Mouse (Mus musculus) cerebellum, adult 9-11 months (tissue): Measurements from ENCODE around the gene Tm9sf1.

Source experiments
- DNase-seq: peaks from one replicate; pipeline ENCODE4 v3.0.0; 2022

Gene Tm9sf1

GRCm38 (mm10) chr14:55643060-55643907 is at the start of gene Tm9sf1:
Gene Tm9sf1 (minus strand): TSS chr14:55643806.
- peak; percentile 89 for DNase-seq

- no peak for DNase-seq
These were observed 45.8 kb upstream of the Tm9sf1 start for GRCm38 (mm10) chr14:55689433-55689832.

- DNase-seq: no peak
These were observed 38.5 kb upstream of the Tm9sf1 start for GRCm38 (mm10) chr14:55682118-55682493.

GRCm38 (mm10) chr14:55681160-55682117 is 37.8 kb upstream of the Tm9sf1 start, which contains the start of gene Tinf2:
Gene Tinf2 (minus strand): TSS chr14:55681820.
- peak; percentile 98 for DNase-seq

GRCm38 (mm10) chr14:55677615-55678014 is 34.0 kb upstream of the Tm9sf1 start:
- DNase-seq: no peak

GRCm38 (mm10) chr14:55672741-55673060 is 29.1 kb upstream of the Tm9sf1 start:
- DNase-seq: no peak

- peak; percentile 93 for DNase-seq
These were observed 28.5 kb upstream of the Tm9sf1 start, which contains the start of the genes Gmpr2 and Nedd8 for GRCm38 (mm10) chr14:55671833-55672740. Gene Gmpr2 (plus strand): TSS chr14:55671941. Gene Nedd8 (minus strand): TSS chr14:55672124.

- no peak for DNase-seq
These were observed 27.9 kb upstream of the Tm9sf1 start for GRCm38 (mm10) chr14:55671486-55671832.

GRCm38 (mm10) chr14:55660636-55661035 is 17.0 kb upstream of the Tm9sf1 start:
- no peak for DNase-seq

- peak; percentile 78 for DNase-seq
These were observed 16.5 kb upstream of the Tm9sf1 start, which contains the start of gene Mdp1 for GRCm38 (mm10) chr14:55659960-55660573. Gene Mdp1 (minus strand): TSS chr14:55660508.

- no peak for DNase-seq
These were observed 14.4 kb upstream of the Tm9sf1 start for GRCm38 (mm10) chr14:55658011-55658410.

- no peak for DNase-seq
These were observed 13.3 kb upstream of the Tm9sf1 start for GRCm38 (mm10) chr14:55656935-55657334.

- DNase-seq: no peak
These were observed 7.9 kb upstream of the Tm9sf1 start for GRCm38 (mm10) chr14:55651528-55651927.

GRCm38 (mm10) chr14:55649884-55650283 is 6.3 kb upstream of the Tm9sf1 start, which contains the start of gene Tssk4:
Gene Tssk4 (plus strand): TSS chr14:55650184.
- no peak for DNase-seq

- no peak for DNase-seq
These were observed 769 bp upstream of the Tm9sf1 start for GRCm38 (mm10) chr14:55644261-55644888.

- no peak for DNase-seq
These were observed 937 bp downstream of the Tm9sf1 start for GRCm38 (mm10) chr14:55642679-55643059.

- DNase-seq: no peak
These were observed 2.3 kb downstream of the Tm9sf1 start for GRCm38 (mm10) chr14:55641291-55641690.

- no peak for DNase-seq
These were observed 2.8 kb downstream of the Tm9sf1 start for GRCm38 (mm10) chr14:55640816-55641215.

GRCm38 (mm10) chr14:55637795-55638194 is 5.8 kb downstream of the Tm9sf1 start, which contains the start of gene Gm49378:
Gene Gm49378 (minus strand): TSS chr14:55637895.
- DNase-seq: no peak

GRCm38 (mm10) chr14:55635523-55636007 is 8.0 kb downstream of the Tm9sf1 start, which contains the start of gene Ipo4:
Gene Ipo4 (minus strand): TSS chr14:55635957.
- peak; percentile 84 for DNase-seq
